Mouse (Mus musculus) urinary bladder, adult 18-20 months (tissue): Measurements from ENCODE around the gene Dynlt1a.
"Not testable (repeated sequence)": the region's sequence is repeated elsewhere in the genome, so short reads cannot be mapped to it uniquely, and the experiment has no call there.

Source experiments
- DNase-seq, 2 experiments: peaks; one replicate each; pipeline ENCODE4 v3.0.0; 2022; ENCODE audit warnings: low spot score in 2 of 2, mixed read lengths in 2 of 2

The Dynlt1a gene

DNA sequence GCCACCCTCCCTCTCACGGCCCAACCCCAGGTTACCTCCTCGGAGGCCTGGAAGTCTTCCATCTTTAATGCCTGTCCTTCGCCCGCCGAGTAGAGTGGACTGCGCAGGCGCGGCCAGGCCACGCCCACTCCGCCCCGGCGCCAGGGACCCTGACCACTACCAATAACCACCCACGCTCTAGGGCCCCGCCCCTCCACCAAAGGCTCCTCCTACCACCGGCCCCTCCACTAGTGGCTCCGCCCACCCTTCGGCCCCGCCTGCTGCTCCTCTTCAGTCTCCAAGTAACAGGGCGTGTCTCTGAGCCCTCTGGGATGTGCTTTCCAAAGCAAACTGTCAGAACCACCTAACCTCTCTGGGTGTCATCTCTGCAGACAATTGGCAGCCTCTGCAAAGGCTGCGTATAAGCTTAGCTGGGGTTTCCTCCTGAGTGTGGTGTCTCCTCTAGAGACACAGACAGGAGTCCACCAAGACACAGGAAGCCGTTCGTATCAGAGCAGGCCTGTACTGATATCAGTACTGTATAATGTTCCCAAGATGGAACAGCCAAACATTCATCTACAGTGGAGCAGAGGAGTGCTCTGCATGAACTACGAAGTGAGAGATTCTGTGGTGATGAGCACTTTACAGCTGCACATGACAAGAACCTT lies at the start of gene Dynlt1a:
Gene Dynlt1a (minus strand): TSS at position 162 of the 647 bp plus-strand sequence.
- peak; percentile 94 to 97 for DNase-seq

DNA sequence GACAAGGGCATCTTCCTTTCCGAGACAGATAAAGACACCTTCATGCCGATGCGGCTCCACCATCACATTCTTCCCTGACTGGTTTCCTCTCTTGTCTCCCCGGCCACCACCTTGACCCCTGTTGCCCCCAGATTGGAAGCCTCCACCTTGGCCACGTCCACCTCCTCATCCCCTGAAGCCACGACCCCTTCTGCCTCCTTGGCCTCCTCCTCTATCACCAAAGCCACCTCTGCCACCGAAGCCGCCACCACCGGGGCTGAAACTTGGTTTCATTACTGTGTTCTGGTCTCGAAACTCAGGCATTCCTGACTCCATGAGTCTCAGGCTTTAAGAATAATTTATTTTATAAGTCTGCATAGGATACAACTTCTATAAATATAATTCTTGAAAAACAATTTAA lies 38.0 kb upstream of the Dynlt1a start:
- DNase-seq: not testable (repeated sequence)

DNA sequence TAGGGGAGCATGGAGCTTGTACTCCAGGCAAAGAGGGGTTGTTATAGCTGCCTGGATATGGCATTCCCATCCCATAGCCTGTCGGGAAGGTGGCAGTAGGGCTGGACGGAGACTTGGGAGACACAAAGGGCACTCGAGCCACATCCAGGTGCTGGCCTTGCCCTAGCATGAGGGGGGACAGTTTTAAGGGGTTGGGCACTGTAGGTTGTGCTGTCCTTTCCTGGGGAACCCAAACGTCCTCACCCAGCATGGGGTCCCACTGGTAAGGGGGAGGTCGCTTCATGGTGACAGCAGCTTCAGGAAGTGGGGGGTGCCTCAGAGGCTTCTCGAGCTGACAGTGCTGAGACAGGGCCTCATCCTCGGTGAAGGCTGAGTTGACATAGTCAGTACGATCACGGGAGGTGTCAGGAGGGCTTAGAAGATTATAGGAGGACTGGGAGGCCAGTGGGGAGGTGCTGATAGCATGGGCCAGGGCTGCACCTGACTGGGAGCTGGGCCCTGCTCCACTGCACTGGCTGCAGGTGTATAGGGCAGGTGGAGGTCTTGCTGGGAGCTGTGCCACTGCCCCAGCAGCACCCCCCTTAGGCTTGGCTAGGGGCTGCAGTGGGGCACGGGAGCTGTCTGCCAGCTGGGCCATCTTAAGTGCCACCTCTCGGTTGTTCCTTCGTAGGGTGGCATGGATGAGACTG lies 25.4 kb upstream of the Dynlt1a start:
- DNase-seq: not testable (repeated sequence)

DNA sequence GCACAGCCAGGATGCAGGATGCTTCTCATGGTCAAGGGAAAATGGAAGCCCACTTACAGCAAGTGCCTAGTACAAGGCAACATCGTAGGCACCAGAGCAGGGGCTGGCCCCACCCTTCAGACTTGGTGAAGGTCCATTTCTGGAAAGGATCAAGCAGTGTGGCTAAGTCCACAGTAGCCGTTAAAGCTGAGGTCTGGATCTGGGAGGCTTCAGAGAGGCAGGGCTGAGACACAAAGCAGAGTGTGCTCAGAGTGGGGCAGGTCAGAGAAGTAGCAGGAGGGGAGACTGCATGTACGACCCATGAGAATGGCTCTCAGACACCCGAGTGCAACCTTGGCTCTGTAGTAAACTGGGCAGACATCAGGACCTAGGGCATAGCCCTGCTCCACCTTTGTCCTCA lies 11.7 kb upstream of the Dynlt1a start:
- DNase-seq: not testable (repeated sequence)

DNA sequence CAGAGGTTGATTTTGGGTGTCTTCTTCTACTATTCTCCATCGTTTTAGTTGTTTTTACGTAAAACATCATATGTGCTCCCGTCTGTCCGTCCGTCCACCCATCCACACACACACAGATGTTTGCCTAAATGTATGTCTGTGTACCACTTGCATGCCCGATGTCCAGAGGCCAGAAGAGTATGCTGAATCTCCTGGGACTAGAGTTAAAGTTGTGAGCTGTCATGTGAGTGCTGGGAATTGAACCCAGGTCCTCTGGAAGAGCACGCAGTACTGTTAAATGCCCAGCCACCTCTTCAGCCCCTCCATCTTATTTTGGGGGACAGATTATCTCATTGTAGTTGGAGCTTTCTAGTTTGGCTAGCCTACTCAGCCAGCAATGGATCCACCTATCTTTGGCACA lies 10.3 kb upstream of the Dynlt1a start:
- not testable (repeated sequence) for DNase-seq

DNA sequence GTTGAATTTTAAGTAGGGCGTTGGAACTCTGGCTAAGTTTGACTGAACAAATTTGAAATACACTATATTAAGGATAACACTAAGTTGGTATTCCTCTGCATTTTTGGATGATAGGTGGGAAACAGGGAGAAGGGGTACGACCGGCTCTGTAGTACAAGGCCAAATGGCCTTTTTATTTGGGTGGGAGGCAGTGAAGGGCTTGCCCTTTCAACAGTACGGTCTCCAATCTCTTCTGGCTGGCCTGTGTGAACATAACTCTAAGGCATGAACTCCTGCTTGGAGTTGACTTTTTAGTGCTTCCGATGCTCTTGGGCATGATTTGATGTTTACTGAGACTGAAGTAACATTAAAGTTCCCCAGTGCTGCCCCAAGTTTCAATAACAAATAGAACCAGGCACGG lies 8.2 kb upstream of the Dynlt1a start:
- DNase-seq: not testable (repeated sequence)

DNA sequence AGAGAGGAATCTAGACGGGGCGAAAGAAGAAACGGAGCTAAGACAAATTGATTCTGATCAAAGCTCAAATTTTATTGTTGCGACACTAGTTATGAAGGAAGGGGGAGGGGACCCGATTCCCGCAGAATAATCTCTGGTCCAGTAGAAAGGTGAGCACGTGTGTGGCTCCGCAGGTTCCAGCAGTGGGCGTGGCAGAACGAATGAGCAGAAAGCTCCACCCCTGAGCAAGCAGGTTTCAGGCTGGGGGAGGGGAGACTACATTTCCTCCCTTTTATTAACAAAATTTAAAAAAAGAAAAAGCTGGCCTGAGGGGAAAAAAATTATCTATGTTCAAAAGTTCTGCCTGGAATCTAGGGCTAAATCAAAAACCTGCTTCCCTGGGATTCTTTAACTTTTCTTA lies 7.7 kb upstream of the Dynlt1a start:
- DNase-seq: not testable (repeated sequence)

DNA sequence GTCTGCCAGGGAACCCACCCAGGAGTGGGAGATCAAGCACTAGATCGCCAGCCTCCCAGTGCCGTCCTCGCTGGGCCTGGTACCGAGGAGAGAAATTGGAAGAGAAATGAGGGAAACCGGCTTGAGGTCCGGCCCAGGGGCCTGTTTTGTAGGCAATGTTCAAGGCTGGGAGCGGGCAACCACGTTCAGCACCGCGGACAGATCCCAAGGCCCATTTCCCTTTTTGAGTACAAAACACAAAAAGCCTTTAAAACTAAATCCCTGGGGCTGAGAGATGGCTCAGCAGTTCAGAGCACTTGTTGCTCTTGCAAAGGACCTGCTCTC lies 4.4 kb upstream of the Dynlt1a start:
- DNase-seq: not testable (repeated sequence)

DNA sequence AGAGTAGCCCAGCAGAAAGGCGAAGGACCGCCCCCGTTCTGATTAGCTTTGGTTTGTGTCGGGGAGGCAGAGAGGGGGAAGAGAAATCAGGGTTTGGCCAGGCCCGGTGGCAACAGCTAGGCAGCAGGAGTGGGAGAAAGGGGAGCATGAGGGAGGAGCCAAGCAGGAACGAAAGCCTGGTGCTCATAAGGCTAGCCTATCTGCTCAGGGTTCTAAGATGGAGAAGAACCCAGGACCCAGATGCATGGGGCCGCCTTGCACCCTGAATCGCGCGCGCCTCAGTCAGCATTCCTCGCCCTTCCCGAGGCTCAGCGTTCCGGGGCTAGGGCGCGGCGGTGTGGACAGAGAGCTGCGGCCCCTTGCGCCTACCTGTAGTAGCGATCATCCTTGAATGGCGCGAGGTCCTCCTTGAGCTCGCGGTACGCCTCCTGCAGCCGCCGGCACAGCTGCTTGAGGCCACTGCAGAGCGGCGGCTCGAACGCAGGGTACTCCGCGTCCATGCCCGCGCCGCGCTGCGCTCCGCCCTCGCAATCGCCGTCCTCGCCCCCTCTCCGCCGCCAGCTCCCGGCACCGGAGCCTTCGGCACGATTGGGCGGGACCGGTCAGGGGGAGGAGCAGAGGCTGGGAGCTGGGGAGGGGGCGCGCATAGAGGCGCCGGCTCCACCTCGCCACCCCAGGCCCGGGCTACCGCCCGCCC lies 3.9 kb upstream of the Dynlt1a start:
- DNase-seq: not testable (repeated sequence)

DNA sequence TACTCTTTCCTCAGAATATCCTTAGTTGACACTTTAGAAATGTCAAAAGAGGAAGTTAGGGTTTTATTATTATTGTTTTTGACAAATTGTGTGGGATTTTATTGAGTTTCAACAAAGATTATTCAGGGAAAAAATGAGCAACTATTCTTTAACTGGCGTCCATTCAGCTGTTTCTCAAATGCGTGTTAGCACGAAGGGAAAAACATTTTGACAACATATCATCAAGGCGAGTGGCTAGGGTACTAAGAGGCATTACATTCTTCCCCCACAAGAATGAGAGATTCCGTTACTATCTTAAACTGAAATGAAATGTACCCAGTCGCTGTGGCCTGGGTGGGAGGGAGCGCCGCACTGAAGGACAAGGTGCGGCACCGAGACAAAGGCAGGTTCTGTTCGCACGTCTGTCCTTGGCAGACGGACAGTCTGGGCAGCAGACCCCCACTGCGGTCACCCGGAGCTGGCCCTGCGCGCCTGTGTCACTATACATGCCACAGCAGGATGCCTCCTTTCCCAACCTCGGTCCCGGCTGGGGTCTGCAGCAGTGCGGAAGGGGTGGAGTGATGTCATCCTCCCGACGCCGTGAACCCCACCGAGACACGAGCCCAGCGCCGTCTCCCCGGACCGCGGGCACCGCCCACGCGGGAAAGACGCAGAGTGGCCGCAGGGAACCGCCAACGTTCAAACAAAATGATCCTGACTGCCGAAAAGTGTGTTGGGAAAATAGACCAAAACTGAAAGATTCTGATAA lies 747 bp downstream of the Dynlt1a start:
- peak in 1 of 2 experiments; percentile 65 for DNase-seq

DNA sequence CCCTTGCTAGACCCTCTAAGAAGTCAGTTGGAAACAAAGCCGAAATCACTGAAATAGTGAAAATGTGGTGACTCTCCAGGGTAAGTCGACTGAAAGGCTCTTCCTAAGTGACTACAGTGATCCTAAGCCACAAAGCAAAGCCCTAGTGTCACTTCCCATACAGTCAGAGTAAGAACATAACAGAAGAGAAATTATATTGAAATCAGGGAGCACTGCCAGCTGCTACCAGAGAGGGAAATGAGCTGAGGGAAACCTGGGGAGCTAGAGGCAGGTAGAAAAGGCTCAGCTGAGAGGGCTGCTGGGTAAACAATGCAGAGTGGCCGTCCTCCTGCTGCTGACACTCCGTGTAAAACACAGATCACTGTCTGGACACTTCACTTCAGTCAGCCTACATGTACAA lies 1.6 kb downstream of the Dynlt1a start:
- not testable (repeated sequence) for DNase-seq

DNA sequence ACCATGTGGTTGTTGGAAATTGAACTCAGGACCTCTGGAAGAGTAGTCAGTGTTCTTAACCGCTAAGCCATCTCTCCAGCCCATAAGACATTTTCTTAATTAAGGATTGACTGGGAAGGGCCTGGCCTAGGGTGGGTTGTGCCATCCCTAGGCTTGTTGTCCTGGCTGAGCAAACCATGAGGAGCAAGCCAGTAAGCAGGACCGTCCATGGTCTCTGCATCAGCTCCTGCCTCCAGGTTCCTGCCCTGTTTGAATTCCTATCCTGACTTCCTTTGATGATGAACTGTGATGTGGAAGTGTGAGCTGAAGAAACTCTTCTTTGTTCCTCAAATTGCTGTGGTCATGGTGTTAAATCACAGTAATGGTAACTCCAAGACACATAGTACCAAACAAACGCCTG lies 2.8 kb downstream of the Dynlt1a start:
- DNase-seq: not testable (repeated sequence)

DNA sequence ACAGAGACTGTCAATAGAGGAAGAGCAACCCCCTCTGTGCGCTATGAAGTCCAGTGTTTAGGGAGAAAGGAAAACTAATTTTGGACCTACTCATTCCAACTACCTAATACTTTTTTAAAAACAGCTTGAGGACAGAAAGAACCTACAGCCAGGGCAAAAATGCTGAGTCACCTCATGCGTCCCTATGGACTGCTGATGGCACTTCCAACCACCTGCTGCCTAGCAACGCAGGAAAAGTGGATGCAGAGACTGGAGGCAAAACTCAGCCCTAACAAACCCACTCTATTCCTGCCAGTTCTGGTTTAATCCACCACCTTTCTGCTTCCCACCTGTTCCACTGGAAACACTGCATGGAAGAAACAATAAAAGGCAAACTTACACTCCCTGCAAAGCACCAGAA lies 4.5 kb downstream of the Dynlt1a start:
- DNase-seq: not testable (repeated sequence)

DNA sequence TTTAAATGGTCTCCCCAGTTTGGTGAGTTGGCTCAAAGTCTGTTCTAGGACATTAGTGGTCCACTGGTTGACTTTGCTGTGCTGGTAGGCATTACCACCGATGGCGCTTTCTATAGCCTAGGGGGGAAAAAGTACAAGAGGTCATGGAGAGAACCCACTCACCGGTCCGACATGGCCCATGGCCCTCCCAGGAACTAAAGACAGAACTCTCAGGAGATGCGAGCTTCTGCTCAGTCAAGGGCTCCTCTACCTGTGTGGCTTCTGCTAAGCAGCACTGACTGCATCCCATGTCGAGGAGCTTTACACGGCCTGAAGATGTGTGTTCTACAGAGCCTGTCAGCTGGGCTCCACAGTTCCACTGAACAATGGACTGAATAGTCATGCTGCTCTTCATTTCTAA lies 5.6 kb downstream of the Dynlt1a start:
- DNase-seq: not testable (repeated sequence)

DNA sequence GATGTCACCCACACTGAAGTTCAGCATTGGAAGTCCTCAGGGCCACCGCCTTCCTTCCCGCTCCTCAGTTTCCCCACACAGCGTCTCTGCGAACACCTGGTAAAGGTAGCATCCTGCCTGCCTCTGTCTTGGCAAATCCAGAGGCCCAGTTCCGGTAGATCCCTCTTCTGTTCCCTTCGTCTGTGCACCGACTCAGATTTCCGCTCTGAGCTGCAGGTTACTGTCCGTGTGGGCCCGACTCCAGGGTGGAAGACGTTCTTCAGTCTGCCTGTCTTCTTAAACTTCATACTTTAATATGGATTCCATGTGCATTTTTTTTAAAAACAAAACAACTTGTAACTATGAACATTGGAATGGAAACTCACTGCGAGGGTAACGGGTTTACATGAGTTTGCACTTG lies 10.8 kb downstream of the Dynlt1a start:
- not testable (repeated sequence) for DNase-seq

DNA sequence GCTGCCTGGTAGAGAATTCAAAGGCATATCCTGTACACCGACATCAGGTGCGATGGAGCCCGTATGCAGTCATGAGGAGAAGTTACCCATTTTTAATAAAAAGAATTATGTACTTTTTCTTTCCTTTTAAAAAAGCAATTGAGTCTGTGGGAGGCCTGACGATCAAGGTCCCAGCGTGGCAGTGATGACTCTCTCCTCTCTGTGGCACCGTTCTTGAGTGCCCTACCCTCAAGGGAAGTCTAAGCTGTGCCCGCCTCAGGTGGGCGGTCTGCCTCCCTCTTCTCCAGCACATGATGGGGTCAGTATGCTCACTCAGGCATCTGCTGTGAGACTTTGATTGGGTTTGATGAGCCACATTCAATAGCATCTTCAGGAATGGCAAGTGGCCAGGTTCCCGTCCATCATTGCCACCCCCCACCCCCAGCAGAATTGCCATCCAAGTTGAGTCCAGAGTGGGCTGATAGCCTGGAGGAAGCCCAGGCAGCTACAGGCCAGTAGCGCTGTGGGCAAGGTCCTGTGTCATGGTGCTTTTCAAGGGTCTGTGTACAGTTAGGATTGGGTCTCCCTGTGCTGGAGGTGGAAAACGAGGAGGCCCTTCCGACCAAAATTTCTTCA lies 11.5 kb downstream of the Dynlt1a start:
- DNase-seq: not testable (repeated sequence)

DNA sequence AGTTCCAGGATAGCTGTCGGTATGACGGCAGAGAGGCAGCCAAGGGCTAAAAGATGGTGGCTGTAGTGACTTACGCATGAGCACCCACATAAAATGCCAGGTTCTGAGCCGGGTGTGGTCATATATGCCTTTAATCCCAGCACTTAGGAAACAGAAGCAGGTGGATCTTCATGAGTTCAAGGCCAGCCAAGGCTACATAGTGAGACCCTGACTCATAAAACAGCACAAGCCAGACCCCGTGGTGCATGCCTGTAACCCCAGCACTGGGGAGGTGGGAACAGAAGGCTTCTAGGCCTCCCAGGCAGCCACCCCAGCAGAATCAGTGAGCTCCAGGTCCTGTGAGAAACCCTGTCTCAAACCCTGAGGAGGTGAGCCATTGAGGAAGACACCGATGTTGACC lies 12.4 kb downstream of the Dynlt1a start:
- not testable (repeated sequence) for DNase-seq

DNA sequence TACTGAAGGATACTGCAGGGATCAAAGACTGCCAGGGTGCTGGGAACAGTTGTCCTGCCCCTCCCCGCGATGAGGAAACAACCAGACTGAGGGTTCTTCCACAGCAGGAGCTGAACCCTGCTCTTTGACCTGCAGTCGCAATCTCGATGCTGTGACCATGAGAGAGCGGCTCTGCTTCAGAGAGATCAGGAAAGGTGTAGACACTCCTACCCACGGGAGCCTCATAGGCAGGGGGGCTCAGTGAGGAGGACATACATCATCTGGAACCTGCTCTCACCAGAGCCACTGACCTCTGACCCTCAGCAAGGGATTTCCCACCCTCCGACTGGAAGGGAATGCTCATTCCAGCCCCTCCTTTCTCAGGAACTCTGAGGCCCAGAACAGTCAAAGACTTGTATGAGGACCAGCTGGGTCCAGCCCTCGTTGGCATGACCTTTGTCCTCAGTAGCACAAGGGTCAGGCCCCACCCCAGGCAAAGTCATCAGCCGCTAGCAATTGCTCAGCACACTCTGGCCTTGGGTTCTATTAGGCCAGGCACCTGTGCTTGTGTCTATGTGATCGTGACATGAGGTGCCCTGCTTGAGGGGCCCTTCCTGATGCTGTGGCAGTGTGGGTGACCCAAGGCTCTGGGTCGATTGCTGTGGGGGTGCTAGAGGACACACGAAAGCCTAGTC lies 17.0 kb downstream of the Dynlt1a start:
- DNase-seq: not testable (repeated sequence)

DNA sequence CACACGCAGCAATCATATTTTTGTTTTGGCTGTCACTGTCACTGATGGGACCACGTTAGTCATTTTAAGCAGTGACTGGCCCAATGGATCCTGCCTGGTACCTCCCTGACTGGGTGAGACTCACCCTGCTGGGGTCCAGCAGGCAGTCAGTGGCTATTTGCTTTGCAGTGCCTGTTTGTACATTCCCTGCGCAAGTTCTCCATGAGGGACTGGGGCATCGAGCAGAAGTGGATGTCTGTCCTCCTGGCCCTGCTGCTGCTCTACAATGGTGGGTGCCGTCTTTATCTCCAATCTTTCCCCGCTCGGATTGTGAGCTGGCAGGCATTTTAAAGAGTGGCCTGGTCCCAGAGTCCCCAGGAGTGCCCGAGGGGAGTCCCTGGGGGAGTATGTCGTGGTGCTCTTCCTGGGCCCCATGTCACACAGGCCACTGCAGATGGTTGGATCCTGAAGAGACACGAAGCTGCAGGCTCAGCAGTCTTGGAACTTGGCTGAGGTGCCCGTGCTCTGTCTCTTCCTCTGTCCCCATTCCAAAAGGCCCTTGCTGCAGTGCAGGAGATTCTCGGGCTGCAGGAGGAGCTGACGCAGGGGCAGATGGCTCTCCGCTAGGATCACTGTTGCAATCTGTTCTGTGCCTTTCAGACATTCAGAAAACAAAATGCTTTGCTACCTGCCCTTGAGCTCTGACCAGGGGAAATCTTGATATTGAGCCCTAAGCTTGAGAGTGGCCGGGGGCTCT lies 20.1 kb downstream of the Dynlt1a start:
- not testable (repeated sequence) for DNase-seq

DNA sequence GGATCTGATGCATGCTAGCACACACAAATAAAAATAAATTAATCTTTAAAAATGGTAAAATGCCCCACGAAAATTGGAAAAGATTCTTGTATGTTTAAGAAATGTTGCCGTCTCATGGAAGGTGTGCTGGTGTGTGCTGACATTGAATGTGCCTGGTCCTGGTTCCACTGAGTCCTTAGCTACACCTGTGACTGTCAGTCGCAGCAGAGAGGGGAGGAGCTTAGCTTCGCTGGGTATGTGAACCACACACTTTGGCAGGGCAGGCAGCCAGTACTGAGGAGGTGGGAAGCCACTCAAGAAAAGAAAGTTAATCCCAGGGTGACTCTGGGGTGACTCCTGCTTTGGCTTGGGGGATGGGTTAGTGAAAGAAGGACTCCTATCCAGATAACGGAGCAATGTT lies 23.4 kb downstream of the Dynlt1a start:
- DNase-seq: not testable (repeated sequence)
